Mouse (Mus musculus) activated CD4-positive, CD25-positive, alpha-beta regulatory T cell, adult 4 months (primary cell): ENCODE data around the gene Aurkaip1. TPM values are rescaled to one million over a fixed set of nuclear protein-coding genes. Genes with fewer than 3 reads are reported as not detected.

Source experiments
- ATAC-seq: one replicate; pipeline ENCODE4 v1.8.0; 2017
- polyA plus RNA-seq, 2 experiments: library from polyadenylated mRNA; unstranded; fragments of 100-300 nt; shearing (Covaris generic); gene quantifications; one replicate each; pipeline ENCODE4 v1.2.1; 2017

The Aurkaip1 gene
- polyA plus RNA-seq, 2 experiments from 2014 or later = 216 TPM

DNA sequence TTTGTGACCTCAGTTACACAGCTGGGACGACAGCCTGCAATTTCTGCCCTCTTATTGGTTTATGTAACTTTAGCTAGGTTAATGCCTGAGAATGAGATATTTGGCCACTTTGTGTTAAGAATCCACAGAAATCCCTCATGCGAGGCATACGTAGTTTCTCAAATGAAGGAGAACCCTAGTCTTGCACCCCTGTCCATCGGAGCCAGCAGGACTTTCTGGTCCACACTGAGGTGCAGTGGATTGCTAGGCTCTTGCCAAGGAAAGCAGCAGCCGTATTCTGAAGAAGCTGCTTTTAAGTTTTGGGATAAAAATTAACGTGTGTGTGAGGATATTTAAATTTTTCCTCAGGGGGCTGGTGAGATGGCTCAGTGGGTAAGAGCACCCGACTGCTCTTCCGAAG is 476 bp upstream of the Aurkaip1 start:
- no peak for ATAC-seq

DNA sequence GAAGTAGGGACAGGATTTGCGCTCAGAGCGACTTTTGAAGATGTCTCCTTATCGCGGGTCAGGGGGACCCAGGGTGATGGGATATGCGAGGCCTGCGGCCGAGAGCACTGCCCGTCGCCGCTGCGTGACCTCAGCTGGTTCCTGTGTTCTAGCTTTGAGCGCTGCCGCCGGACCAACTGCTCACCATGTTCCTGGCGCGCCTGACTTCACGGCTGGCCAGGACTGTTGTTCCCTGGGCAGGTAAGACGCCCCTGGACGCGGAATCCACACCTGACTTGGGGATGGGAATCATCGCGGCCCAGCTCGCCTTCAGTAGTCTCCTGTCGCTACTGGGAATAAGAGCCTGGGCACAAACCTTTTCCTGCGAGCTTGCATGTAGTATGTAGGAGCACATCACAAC is 759 bp downstream of the Aurkaip1 start:
- no peak for ATAC-seq

DNA sequence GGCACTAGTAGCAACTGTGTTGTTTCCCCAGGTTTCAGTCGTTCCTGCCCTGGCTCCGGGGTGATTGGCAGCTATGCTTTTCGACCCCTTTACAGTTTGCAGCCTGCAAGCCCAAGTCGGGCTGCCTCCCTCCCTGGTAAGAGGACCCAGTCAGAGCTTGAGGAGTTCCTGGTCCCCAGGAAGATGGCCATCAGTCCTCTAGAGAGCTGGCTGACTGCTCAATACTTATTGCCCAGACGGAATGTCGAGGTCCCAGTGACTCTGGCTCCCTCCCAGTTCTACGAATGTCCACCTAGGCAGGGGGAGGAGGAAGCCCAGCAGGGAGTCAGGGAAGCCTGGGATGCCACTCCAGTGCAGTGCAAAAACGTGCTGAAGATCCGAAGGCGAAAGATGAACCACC is 1.2 kb downstream of the Aurkaip1 start:
- no peak for ATAC-seq

DNA sequence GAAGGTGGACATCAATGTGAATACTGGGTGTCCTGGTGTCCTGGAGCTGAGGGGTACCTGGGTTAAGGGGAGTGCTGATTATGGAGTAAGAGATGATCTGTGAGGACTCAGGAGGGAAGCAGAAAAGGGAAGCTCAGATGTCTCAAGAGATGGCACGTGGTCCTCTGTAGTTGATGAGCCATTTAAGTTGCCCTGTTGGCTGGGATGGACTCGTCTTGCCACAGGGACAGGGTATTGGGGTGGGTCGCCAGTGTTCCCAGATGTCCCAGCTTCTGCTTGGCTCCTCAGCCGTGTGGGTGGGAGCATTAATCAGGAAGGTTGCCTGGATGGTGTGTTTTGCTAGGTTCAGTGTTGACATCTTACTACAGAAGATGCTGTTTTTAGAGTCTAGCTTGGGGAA is 2.2 kb downstream of the Aurkaip1 start:
- no peak for ATAC-seq

DNA sequence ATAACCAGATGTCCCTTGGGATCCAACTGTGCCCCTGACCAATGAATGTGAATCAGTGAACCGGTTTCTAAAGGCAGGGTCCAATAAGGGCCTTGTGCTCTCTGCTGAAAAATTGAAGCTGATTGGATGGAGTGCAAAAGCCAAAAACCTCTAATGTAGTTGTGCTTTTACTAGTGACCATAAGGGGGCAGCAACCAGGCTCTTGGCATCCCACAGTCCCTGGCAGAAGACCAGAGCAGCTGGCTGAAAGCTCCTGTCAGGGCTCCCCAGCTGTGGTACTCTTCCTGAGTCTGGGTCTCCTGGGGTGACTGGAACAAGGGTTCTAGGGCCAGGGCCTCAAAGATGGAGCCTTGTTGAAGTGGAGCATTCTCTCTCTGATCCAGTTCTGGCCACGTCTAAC is 2.8 kb downstream of the Aurkaip1 start:
- ATAC-seq = peak; percentile 48

DNA sequence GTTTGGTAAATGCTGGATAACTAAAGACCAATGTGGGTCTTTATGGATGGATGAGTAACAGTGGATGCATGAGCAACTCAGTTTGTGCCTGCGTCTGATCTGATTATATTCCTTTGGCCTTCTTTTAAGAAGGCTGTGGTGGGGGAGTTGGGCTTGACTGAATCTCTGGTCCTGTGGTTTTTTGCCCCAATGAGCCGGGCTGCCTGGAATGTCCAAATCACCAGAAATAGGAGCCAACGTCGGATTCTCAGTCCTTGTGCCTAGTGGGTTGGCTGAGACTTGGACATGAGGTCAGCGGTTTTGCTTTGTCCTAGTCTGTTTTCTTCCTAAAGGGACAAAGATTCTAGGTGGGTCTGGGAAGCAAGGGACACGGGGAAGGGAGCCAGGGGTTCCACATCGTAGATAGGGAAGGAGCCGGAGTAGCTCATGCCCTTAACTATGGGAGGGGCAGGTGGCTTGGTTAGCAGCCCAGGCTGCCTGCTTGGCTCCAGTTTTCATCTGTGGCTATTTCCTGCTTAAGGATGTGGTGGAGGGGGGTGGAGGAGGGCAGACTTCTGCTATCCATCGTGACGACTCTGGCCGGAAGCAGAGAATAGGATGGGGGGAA is 6.4 kb downstream of the Aurkaip1 start:
- no peak for ATAC-seq

DNA sequence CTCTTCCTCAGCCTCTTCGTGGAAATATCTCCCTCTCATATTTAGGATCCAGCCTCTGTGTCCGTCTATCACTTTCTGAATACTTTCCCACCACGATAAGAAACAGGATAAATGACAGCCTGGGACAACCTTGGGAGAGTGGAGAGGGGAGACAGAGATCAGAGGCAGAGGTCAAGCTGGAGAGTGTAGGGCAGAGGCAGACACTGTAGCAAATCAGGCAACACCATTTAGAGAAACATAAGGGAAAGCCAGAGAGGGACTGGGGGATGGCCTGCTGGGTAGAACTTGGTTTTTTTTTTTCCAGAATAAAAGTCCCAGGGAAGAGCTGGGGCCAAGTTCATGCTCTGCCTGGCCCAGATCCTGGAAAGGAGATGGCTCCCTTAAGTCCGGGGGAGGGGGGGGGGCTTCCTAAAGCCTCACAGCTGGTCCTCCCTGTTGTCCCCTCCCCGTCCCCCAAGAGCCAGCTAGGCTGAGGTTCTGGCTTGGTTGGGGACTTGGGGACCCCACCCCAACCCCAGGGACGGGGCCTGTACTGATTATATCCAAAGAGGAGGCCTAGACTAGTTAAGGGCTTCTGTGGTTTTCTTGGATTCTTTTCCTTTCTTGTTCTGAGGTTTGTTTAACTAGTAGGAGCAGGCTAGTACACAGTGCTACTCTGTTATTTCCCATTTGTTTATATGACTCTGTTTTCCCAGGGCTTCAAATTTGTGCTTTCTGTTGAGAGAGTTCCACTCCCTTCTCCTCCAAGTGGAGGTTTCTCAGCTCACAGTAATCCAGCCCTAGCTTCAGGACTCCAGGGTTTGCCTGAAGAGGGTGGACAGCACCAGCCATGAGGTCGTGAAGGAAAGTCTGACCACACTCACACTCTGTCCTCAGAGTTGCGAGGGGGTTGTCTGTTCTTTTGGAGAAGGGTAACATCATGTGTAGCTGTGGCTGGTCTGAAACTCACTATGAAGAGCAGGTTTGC is 7.4 kb downstream of the Aurkaip1 start:
- ATAC-seq = no peak

DNA sequence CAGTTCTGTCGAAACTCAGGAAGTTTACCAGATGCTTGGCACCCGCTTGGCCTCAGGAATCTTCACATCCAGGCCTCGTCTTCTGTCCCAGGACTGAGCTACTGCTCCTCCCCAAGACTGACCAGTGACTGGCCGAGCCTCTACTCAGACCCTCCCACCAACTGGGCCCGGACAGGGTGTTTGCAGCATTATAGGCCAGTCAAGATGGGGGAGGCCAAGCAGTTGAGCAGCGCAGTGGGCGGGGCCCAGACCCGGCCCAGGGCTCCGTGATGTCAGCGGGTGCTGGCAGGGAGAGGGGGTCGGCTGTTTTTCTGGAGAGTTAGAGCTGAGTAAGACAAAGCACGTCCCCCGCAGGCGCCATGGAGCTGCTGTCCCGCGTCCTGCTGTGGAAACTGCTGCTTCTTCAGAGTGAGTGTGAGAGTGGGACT is 8.4 kb downstream of the Aurkaip1 start, which contains the start of gene Mxra8:
TSS of gene Mxra8 (plus strand) at position 198 of the 428 bp plus-strand sequence.
- ATAC-seq = no peak

DNA sequence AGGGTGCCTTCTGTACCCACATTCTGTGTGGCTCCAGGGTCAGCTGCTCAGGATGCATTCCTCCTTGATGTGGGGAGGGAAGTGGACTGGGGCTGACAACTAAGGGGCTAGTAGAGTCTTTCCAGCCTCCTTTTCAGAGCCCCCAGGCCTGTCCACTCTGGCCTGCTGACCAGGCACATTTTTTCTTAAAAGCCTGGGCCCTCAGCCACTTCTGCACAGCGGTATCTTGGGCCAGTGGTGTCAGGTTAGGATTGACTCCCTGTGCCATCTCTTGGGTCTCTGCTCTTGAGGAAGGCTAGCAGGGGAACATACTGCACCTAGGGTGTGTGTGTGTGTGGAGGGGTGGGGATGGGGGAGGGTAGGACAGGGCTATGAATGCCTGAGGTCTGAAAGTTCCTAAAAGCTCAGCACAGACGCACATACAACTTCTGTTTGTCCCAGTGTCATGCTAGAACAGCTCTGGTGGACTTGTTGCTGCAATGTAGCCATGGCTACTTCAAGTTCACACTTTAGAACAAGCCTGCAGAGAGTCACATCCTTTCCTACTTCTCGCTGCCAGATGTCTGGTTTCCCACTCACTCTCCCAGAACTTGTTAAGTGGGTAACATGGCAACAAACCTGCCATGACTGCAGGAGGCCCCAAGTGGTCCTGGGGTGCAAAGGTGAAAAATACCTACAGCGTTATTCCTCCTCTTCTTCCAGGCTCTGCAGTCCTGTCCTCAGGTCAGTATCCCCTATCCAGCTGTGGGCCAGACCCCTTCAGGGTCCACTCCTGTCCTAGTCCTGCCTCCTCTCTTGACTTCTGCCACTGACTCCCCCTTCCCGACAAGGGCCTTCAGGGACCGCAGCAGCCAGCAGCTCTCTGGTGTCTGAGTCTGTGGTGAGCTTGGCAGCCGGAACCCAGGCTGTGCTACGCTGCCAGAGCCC is 9.3 kb downstream of the Aurkaip1 start:
- no peak for ATAC-seq

DNA sequence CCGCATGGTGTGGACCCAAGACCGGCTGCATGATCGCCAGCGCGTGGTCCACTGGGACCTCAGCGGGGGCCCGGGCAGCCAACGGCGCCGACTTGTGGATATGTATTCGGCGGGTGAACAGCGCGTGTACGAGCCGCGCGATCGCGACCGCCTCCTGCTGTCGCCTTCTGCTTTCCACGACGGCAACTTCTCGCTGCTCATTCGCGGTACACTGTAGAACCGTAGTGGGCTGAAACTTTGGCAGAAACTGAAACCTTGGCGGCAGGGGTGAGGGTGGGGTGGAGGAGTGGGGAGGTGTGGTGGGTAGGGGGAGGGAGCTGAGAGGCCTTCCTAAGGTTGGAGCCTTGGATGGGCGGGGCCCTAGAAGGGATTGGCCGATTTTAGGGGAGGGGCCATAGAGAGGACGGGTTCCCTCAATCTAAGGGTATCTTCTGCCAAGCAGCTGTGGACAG is 10.0 kb downstream of the Aurkaip1 start:
- ATAC-seq = peak; percentile 92

DNA sequence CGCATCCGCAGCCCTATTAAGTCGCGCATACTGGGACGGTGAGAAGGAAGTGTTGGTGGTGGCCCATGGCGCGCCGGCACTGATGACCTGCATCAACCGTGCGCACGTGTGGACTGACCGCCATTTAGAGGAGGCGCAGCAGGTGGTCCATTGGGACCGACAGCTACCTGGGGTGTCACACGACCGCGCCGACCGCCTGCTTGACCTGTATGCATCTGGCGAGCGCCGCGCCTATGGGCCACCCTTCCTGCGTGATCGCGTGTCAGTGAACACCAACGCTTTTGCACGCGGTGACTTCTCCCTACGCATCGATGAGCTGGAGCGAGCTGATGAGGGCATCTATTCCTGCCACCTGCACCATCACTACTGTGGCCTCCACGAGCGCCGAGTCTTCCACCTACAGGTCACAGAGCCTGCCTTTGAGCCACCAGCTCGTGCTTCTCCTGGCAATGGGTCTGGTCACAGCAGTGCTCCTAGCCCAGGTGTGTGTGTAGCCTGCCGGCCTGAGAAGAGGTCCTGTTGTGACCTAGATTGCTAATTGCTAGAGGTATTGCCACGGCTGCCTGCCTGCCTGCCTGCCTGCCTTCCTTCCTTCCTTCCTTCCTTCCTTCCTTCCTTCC is 10.7 kb downstream of the Aurkaip1 start:
- peak; percentile 34 for ATAC-seq

DNA sequence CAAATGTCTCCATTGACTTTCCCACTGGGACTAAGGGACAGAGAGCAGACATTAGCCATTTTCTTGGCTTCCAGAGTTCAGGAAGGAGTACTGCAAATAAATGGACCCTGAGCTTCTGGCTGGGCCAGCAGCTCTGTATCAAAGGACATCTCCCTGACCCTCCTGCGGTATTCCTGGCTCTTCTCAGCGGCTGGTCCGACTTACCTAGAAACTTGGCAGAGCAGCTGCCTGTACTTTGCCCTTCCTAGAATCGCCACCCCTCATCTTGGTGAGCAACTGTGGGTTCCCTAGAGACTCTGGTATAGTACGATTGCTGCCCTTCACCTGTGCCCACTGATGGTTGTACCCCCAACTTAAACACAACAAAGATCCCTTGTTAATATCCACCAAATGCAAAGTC is 12.2 kb downstream of the Aurkaip1 start:
- ATAC-seq = no peak

DNA sequence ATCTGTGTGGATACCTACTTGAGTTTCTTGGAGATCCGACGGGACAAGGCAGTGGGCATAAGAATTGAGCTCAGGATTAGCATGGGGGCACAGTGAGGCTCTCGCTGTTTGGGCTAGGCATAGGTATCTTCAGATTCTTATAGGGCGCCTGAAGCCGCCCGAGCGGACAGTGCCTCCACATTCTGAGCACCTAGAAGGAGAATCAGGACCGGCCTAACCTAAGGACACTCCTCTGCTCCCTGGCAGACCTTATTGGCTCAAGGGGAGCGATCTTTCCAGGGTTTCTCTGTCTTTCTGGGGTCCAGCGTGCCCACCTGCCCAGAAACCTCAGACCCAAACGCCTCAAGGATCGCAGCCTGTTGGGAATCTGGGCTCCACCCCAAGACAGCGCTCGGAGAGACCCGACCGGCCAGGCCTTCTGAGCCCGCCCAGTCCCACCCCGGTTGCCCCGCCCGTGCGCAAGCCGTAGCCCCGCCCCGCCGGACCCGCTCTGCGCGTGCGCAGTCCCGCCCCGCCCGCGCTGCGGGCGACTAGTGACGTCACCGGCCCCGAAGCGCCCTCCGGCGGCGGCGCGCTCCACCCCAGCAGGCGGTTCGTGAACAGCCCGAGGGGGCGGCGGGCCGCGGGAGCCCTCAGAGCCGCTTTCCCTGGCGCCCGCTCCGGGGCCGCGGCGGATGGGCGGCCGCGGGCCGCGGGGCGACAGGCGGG is 16.0 kb downstream of the Aurkaip1 start, which contains the start of gene Dvl1:
TSS of gene Dvl1 (plus strand) at position 532 of the 708 bp plus-strand sequence.
- ATAC-seq = peak; percentile 83

DNA sequence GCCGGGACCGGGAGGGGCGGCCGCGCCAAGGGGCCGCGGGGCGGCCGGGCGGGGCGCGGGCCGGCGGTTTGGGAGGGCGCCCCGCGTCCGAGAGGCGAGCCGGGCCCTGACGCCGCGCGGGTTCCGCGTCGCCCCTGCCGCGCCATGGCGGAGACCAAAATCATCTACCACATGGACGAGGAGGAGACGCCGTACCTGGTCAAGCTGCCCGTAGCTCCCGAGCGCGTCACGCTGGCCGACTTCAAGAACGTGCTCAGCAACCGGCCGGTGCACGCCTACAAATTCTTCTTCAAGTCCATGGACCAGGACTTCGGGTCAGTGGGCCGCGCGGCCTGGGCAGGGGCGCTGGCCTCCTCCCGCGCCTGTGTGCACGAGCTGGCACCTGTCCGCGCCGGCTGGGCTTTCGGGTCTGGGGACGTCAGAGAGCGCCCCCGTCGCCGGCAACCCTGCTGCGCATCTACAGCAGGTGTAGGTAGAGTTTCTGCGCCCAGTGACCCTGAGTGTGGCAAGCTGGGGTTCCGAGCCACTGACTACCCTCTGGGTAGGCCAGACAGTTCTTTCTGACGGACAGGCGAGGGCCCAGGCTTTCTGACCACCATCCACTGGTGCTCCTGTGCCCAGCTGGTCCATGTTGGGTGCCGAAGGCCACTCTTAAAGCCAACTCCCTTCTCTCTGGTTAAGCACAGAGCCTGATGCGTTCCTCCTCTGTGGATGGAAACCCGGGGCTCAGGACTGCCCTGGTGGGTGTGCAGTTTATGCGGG is 16.7 kb downstream of the Aurkaip1 start:
- ATAC-seq = no peak

DNA sequence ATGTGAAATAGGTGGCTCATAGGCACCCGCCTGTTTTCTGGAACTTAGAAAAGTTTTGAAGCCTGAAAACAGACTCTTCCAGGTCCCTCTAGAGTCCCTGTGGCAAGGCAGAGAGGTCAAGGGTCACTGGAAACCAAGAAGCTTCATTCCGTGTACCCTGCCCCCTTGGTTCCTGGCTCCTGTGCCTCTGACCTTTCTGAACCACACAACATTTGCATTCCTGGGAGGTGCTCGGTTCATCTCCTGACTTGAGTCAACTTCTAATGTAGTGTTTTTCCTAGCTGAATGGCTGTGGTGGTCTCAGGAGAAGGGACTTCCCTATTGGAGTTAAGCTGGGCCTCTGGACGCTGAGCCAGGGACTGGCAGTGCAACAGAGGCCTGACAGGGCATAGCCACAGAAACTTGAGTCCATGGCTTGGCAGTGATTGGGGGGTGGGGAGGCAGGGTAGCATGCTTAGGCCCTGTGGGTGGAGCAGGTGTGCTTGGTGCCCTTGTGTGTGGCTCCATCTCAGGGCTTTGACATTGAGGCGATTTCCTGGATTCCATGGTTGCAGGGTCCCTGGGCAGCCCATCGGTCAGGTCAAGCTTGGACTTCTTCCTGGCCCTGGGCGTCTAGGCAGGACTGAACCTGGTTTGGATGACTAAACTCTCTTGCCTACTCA is 17.5 kb downstream of the Aurkaip1 start:
- ATAC-seq = no peak

DNA sequence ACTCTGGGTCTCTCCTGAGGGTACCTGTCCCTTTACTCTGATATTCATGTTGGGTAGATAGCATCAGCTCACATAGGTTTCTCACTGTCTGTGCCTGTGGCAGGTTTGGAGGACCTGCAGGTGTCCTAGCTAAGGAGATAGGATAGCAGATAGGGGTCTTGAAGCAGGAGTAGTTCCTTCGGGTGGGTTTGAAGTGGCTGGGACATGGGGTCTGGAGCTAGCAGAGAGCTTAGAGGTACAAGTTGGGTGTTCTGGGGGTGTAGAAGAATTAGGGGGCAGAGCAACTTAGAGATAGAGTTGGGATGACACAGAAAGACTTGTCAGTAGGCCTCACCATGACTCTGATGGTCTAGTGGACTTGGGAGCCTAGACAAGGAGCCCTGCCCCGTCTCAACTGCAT is 18.3 kb downstream of the Aurkaip1 start:
- no peak for ATAC-seq

DNA sequence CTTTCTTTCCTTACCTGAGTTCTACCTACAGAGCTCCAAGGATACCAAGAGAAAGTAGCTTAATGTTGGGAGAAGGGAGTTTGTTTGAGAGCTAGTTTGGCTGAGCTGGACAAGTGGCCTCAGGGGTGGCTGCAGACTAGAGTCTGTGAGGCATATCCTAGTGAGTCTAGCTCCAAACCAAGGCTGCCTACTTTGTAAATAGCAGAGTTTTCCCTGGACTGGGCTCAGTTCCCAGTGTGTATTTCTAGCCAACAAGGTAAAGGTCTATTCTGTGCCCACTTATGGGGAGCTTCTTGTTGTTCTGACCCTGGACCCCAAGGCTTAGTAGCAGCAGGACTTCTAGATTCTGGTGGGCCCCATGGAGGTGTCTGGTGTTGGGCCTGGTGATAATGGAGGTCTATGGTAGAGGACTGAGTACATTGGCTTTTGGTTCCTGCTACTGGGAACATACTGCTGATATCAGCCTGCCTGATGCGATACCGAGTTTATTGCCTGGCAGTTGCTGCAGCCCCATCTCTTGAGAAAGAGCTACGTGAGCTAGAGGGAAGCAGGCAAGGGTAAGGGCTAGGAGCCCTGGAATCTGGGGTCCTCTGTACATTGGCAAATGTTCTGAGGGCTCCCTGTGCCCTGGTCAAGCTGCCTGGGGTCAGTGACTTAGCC is 18.9 kb downstream of the Aurkaip1 start:
- no peak for ATAC-seq

DNA sequence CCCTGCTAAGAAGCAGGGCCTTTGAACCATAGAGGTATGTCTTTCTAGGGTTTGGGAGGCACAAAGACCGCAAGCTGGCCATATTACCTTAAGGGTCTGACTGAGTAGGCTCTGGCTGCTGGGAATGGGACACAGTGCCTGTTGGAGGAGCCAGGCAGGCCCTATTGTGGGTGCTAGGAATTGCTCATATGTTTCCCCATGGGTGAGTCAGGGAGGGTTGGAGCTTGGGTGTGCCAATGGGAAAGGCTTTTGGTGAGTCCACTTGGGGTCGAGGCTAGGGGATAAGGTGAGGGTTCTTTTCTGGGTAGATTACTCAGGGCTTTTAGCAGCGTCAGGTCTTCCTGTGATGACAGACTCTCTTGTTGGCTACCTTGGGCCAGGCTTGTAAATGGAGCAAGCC is 20.3 kb downstream of the Aurkaip1 start:
- no peak for ATAC-seq

DNA sequence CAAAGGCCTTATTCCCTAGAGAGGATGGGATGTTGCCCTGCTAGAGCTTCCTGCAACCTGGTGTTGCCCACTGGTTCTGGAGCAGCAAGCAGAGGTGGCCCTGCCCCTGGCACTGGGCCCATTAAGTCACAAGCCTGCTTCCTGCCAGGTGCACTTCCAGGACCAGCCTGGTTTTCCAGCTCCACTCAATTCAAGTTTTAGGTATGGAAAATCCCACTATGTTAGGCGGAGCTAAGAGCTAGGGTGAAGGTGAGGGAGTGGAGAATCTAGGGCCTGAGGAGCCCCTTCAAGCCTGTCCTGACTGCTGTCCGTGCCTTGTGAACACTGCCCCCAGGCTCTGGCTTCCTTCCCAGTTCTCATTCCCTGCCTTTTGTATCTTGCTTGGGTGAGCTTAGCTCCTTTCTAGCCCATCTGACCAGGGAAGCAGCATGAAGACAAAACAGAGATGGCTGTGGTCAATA is 20.9 kb downstream of the Aurkaip1 start:
- no peak for ATAC-seq
